Mouse (Mus musculus) MEL (cell line): ENCODE results near the gene Il10rb. TPM values are rescaled to one million over a fixed set of nuclear protein-coding genes. Genes with fewer than 3 reads are reported as not detected.
A peak's percentile ranks its signal among the peaks of the same experiment; 100 is the strongest.

Source experiments
- DNase-seq: peaks from one replicate; pipeline ENCODE4 v3.0.0; 2011; ENCODE audit warnings: low read depth, low spot score
- H3K27ac ChIP-seq: 2 replicates; pipeline ENCODE4 v1.5.1; 2012; ENCODE audit warnings: low read depth, mild to moderate bottlenecking, control low read depth, low read length, moderate library complexity; ENCODE audit not compliant: control insufficient read depth
- H3K27me3 ChIP-seq, 2 experiments: fragments of 150-350 bp in 1 of 2; sonication (generic) in 1 of 2; 2 replicates each; pipeline ENCODE4 v1.6.1; 2012; ENCODE audit warnings: low read length in 2 of 2, mild to moderate bottlenecking in 2 of 2, improper control_type of control experiment in 1 of 2, moderate library complexity in 1 of 2; ENCODE audit not compliant: insufficient read depth in 2 of 2, control insufficient read depth in 1 of 2
- H3K36me3 ChIP-seq, 2 experiments: 2 replicates each; pipeline ENCODE4 v1.6.1; 2012 to 2014; ENCODE audit warnings: low read length in 2 of 2, improper control_type of control experiment in 1 of 2, inconsistent platforms in 1 of 2, mild to moderate bottlenecking in 1 of 2; ENCODE audit not compliant: insufficient read depth in 2 of 2, control insufficient read depth in 1 of 2
- H3K4me1 ChIP-seq, 2 experiments: fragments of 150-350 bp in 1 of 2; sonication (generic) in 1 of 2; 2 replicates each; pipeline ENCODE4 v1.6.1; 2012; ENCODE audit warnings: low read length in 2 of 2, improper control_type of control experiment in 1 of 2, mild to moderate bottlenecking in 1 of 2; ENCODE audit not compliant: insufficient read depth in 2 of 2, control insufficient read depth in 1 of 2
- H3K4me3 ChIP-seq, 2 experiments: fragments of 150-350 bp in 1 of 2; sonication (generic) in 1 of 2; 2 replicates each; pipeline ENCODE4 v1.5.1; 2012; ENCODE audit warnings: low read depth in 2 of 2, low read length in 2 of 2, mild to moderate bottlenecking in 2 of 2, moderate library complexity in 2 of 2, control low read depth in 1 of 2, improper control_type of control experiment in 1 of 2; ENCODE audit not compliant: control insufficient read depth in 1 of 2, insufficient read depth in 1 of 2
- H3K79me2 ChIP-seq: 2 replicates; pipeline ENCODE4 v1.6.1; 2012; ENCODE audit warnings: mild to moderate bottlenecking, low read length, moderate library complexity; ENCODE audit not compliant: control insufficient read depth, poor library complexity, insufficient read depth
- H3K9ac ChIP-seq: 2 replicates; pipeline ENCODE4 v1.6.1; 2012; ENCODE audit warnings: low read depth, mild to moderate bottlenecking, control low read depth, low read length, moderate library complexity; ENCODE audit not compliant: control insufficient read depth, poor library complexity, severe bottlenecking
- H3K9me3 ChIP-seq: fragments of 150-350 bp; sonication (generic); replicated peaks from 2 replicates; pipeline ENCODE4 v1.6.1; 2012; ENCODE audit warnings: mild to moderate bottlenecking, low read length, improper control_type of control experiment, moderate library complexity; ENCODE audit not compliant: insufficient read depth
- BHLHE40 ChIP-seq: IDR thresholded peaks from 2 replicates; pipeline ENCODE4 v1.6.1; 2012; ENCODE audit warnings: low read depth, mild to moderate bottlenecking, inconsistent platforms, low read length, improper control_type of control experiment, borderline replicate concordance
- CHD1 ChIP-seq: IDR thresholded peaks from 2 replicates; pipeline ENCODE4 v1.6.1; 2012; ENCODE audit warnings: low read depth, mild to moderate bottlenecking, inconsistent platforms, low read length, improper control_type of control experiment
- CHD2 ChIP-seq: IDR thresholded peaks from 2 replicates; pipeline ENCODE4 v1.6.1; 2011; ENCODE audit warnings: low read length, improper control_type of control experiment
- EP300 ChIP-seq, 2 experiments: IDR thresholded peaks; 2 replicates each; pipeline ENCODE4 v1.6.1; 2011; ENCODE audit warnings: improper control_type of control experiment in 2 of 2, low read length in 2 of 2, low read depth in 1 of 2, mild to moderate bottlenecking in 1 of 2
- ETS1 ChIP-seq: IDR thresholded peaks from 2 replicates; pipeline ENCODE4 v1.6.1; 2012; ENCODE audit warnings: low read depth, mild to moderate bottlenecking, inconsistent platforms, low read length, improper control_type of control experiment, moderate library complexity
- GABPA ChIP-seq: IDR thresholded peaks from 2 replicates; pipeline ENCODE4 v1.6.1; 2012; ENCODE audit warnings: low read depth, mild to moderate bottlenecking, inconsistent platforms, low read length, improper control_type of control experiment, moderate library complexity
- GATA1 ChIP-seq: IDR thresholded peaks from 2 replicates; pipeline ENCODE4 v1.6.1; 2011; ENCODE audit warnings: low read depth, low read length, improper control_type of control experiment
- HCFC1 ChIP-seq: IDR thresholded peaks from 2 replicates; pipeline ENCODE4 v1.6.1; 2012; ENCODE audit warnings: low read depth, mild to moderate bottlenecking, inconsistent platforms, low read length, improper control_type of control experiment, moderate library complexity
- JUND ChIP-seq: IDR thresholded peaks from 2 replicates; pipeline ENCODE4 v1.6.1; 2011; ENCODE audit warnings: low read depth, mild to moderate bottlenecking, improper control_type of control experiment, low read length
- KAT2A ChIP-seq: conservative IDR thresholded peaks from 2 replicates; pipeline ENCODE4 v1.6.1; 2012; ENCODE audit warnings: low read depth, low read length, improper control_type of control experiment, inconsistent platforms
- MAX ChIP-seq: IDR thresholded peaks from 2 replicates; pipeline ENCODE4 v1.6.1; 2011; ENCODE audit warnings: low read length, improper control_type of control experiment
- MAZ ChIP-seq: IDR thresholded peaks from 2 replicates; pipeline ENCODE4 v1.6.1; 2012; ENCODE audit warnings: low read depth, mild to moderate bottlenecking, inconsistent platforms, low read length, improper control_type of control experiment
- MEF2A ChIP-seq: IDR thresholded peaks from 2 replicates; pipeline ENCODE4 v1.6.1; 2014; ENCODE audit warnings: low read depth, mild to moderate bottlenecking, inconsistent platforms, low read length, improper control_type of control experiment; ENCODE audit not compliant: poor library complexity, insufficient replicate concordance, severe bottlenecking; ENCODE audit errors: extremely low read depth
- MXI1 ChIP-seq: IDR thresholded peaks from 2 replicates; pipeline ENCODE4 v1.6.1; 2011; ENCODE audit warnings: mild to moderate bottlenecking, low read depth, low read length, improper control_type of control experiment
- MYB ChIP-seq: IDR thresholded peaks from 2 replicates; pipeline ENCODE4 v1.6.1; 2011; ENCODE audit warnings: mild to moderate bottlenecking, low read depth, low read length, improper control_type of control experiment
- MYC ChIP-seq: IDR thresholded peaks from 2 replicates; pipeline ENCODE4 v1.6.1; 2011; ENCODE audit warnings: low read depth, mild to moderate bottlenecking, low read length, improper control_type of control experiment, moderate library complexity
- NELFE ChIP-seq: IDR thresholded peaks from 2 replicates; pipeline ENCODE4 v1.6.1; 2011; ENCODE audit warnings: low read depth, low read length, improper control_type of control experiment
- NRF1 ChIP-seq: IDR thresholded peaks from 2 replicates; pipeline ENCODE4 v1.6.1; 2014; ENCODE audit warnings: low read depth, mild to moderate bottlenecking, inconsistent platforms, low read length, improper control_type of control experiment, moderate library complexity; ENCODE audit not compliant: poor library complexity, insufficient read depth, severe bottlenecking
- POLR2AphosphoS2 ChIP-seq: IDR thresholded peaks from 2 replicates; pipeline ENCODE4 v1.6.1; 2011; ENCODE audit warnings: low read length, improper control_type of control experiment
- RAD21 ChIP-seq: IDR thresholded peaks from 2 replicates; pipeline ENCODE4 v1.6.1; 2011; ENCODE audit warnings: mild to moderate bottlenecking, low read depth, low read length, improper control_type of control experiment
- RCOR1 ChIP-seq: IDR thresholded peaks from 2 replicates; pipeline ENCODE4 v1.6.1; 2012; ENCODE audit warnings: low read depth, mild to moderate bottlenecking, inconsistent platforms, low read length, improper control_type of control experiment
- SMC3 ChIP-seq: IDR thresholded peaks from 2 replicates; pipeline ENCODE4 v1.6.1; 2011; ENCODE audit warnings: low read depth, low read length, improper control_type of control experiment
- TAL1 ChIP-seq: IDR thresholded peaks from 2 replicates; pipeline ENCODE4 v1.6.1; 2012; ENCODE audit warnings: mild to moderate bottlenecking, inconsistent platforms, low read length, moderate library complexity, mixed read lengths
- TBP ChIP-seq: IDR thresholded peaks from 2 replicates; pipeline ENCODE4 v1.8.0; 2011; ENCODE audit warnings: low read depth, low read length, improper control_type of control experiment
- TCF12 ChIP-seq: IDR thresholded peaks from 2 replicates; pipeline ENCODE4 v1.6.1; 2014; ENCODE audit warnings: low read depth, mild to moderate bottlenecking, inconsistent platforms, low read length, improper control_type of control experiment, moderate library complexity
- UBTF ChIP-seq: IDR thresholded peaks from 2 replicates; pipeline ENCODE4 v1.6.1; 2012; ENCODE audit warnings: low read depth, mild to moderate bottlenecking, inconsistent platforms, low read length, improper control_type of control experiment, moderate library complexity, borderline replicate concordance; ENCODE audit not compliant: insufficient read depth
- USF1 ChIP-seq: IDR thresholded peaks from 2 replicates; pipeline ENCODE4 v1.6.1; 2014; ENCODE audit warnings: low read depth, mild to moderate bottlenecking, inconsistent platforms, low read length, improper control_type of control experiment, moderate library complexity
- USF2 ChIP-seq, 2 experiments: IDR thresholded peaks; 2 replicates each; pipeline ENCODE4 v1.6.1; 2011 to 2012; ENCODE audit warnings: improper control_type of control experiment in 2 of 2, low read length in 2 of 2, borderline replicate concordance in 1 of 2, inconsistent platforms in 1 of 2, low read depth in 1 of 2, mild to moderate bottlenecking in 1 of 2; ENCODE audit not compliant: insufficient read depth in 1 of 2
- ZC3H11A ChIP-seq: IDR thresholded peaks from 2 replicates; pipeline ENCODE4 v1.6.1; 2012; ENCODE audit warnings: low read depth, mild to moderate bottlenecking, inconsistent platforms, low read length, improper control_type of control experiment
- ZKSCAN1 ChIP-seq: IDR thresholded peaks from 2 replicates; pipeline ENCODE4 v1.6.1; 2012; ENCODE audit warnings: low read depth, mild to moderate bottlenecking, inconsistent platforms, low read length, improper control_type of control experiment, moderate library complexity
- ZMIZ1 ChIP-seq: IDR thresholded peaks from 2 replicates; pipeline ENCODE4 v1.6.1; 2012; ENCODE audit warnings: low read depth, mild to moderate bottlenecking, inconsistent platforms, low read length, improper control_type of control experiment, moderate library complexity
- polyA plus RNA-seq, 2 experiments: library from polyadenylated mRNA; stranded (reverse) in 1 of 2; unstranded in 1 of 2; fragments of >175 nt in 1 of 2; fragments of >200 nt in 1 of 2; gene quantifications; 2 replicates each; pipeline versions ENCODE4 v1.2.1 to v1.2.4; 2012; ENCODE audit warnings: low replicate concordance in 2 of 2, low read depth in 1 of 2; ENCODE audit not compliant: insufficient read length in 2 of 2, insufficient read depth in 1 of 2, missing spikeins in 1 of 2
- total RNA-seq: library from RNA; depleted of rRNA; stranded (reverse); fragments of 300-350 nt; gene quantifications from 2 replicates; pipeline ENCODE4 v1.2.3, GENCODE M21; 2012

Il10rb gene
- total and polyA plus RNA-seq, 3 experiments: 4.7 to 14.6 TPM; not detected in 1

GRCm38 (mm10) chr16:91447512-91447900 lies 41.5 kb downstream of the Il10rb start:
- peak; percentile 57 for DNase-seq
- Histone ChIP-seq H3K4me1 (peaks cover 28 to 42% of the 10 kb centered on the region in 2 experiments), H3K4me3 (no peak overlapping the region), H3K27me3 (no peaks in the 10 kb centered on the region)
- TF ChIP-seq MXI1 (no peak), TCF12 (no peak; the same call in 1 of the 2 replicates), NRF1 (no peak), MAX (no peak), ZMIZ1 (no peak), ZC3H11A (no peak), MYB (no peak), UBTF (no peak)
- TF ChIP-seq, all 39 proteins: peak for 0
- H3K9me3 ChIP-seq: no peaks in the 10 kb centered on the region
- peak overlapping the region; percentile 6 for H3K9ac ChIP-seq
- no peaks in the 10 kb centered on the region for H3K79me2 ChIP-seq
- H3K27ac ChIP-seq: peak overlapping the region; percentile 51
- peaks cover 0 to 32% of the 10 kb centered on the region in 2 experiments; a peak in 2 of 4 replicates for H3K36me3 ChIP-seq

- Histone ChIP-seq H3K27me3 (no peaks in the 10 kb centered on the region), H3K79me2 (no peaks in the 10 kb centered on the region), H3K27ac (peak overlapping the region; percentile 51), H3K9ac (no peak overlapping the region), H3K4me3 (no peak overlapping the region), H3K36me3 (peaks cover 0 to 31% of the 10 kb centered on the region in 2 experiments; a peak in 2 of 4 replicates), H3K4me1 (peaks cover 25 to 39% of the 10 kb centered on the region in 2 experiments), H3K9me3 (no peaks in the 10 kb centered on the region)
- peak; percentile 72 for DNase-seq
- TF ChIP-seq HCFC1: no peak
- no peak for TF ChIP-seq USF2 (IDR thresholded peaks at IDR 0.05; ENCODE audit: borderline replicate concordance in 1 of 2, insufficient read depth in 1 of 2, low read depth in 1 of 2, low read length in 2 of 2)
- TF ChIP-seq TBP: no peak
- TF ChIP-seq USF1: no peak
- TF ChIP-seq MAZ: peak; percentile 33; the same call in 1 of the 2 replicates
- TF ChIP-seq BHLHE40: no peak
- TF ChIP-seq SMC3: no peak
- no peak for TF ChIP-seq ZC3H11A
- TF ChIP-seq POLR2AphosphoS2: no peak
- peak; percentile 38 to 62; a peak in 3 of 4 replicates for TF ChIP-seq EP300 (IDR thresholded peaks at IDR 0.05; ENCODE audit: low read depth in 1 of 2, low read length in 2 of 2)
- TF ChIP-seq KAT2A: no peak
- no peak for TF ChIP-seq TAL1
- TF ChIP-seq MEF2A: no peak
- TF ChIP-seq GATA1: peak; percentile 79
- TF ChIP-seq CHD1: no peak
- no peak for TF ChIP-seq MYC
- TF ChIP-seq MYB: no peak
- no peak; the same call in 1 of the 2 replicates for TF ChIP-seq RCOR1
- no peak for TF ChIP-seq ZMIZ1
- TF ChIP-seq GABPA: no peak
- no peak for TF ChIP-seq NELFE
- TF ChIP-seq ZKSCAN1: no peak
- TF ChIP-seq TCF12: peak; percentile 10; the same call in 1 of the 2 replicates
- TF ChIP-seq ETS1: peak; percentile 72
- TF ChIP-seq CHD2: no peak
- TF ChIP-seq JUND: no peak
- TF ChIP-seq NRF1: no peak
- TF ChIP-seq RAD21: no peak
Observed at GRCm38 (mm10) chr16:91448088-91448487, 42.1 kb downstream of the Il10rb start.
